Mouse (Mus musculus) heart, embryonic 10.5 days (tissue): ENCODE measurements around the gene Ly6g5c. TPM values are rescaled to one million over a fixed set of nuclear protein-coding genes. Genes with fewer than 3 reads are reported as not detected.

ENCODE experiments used
- DNase-seq: peaks from one replicate; pipeline ENCODE4 v3.0.0-alpha.2; 2017; ENCODE audit warnings: low spot score
- H3K27ac ChIP-seq: fragments of 300-500 bp; sonication (generic); 2 replicates; pipeline ENCODE4 v1.5.1; 2016; ENCODE audit warnings: mild to moderate bottlenecking
- H3K27me3 ChIP-seq: fragments of 300-500 bp; sonication (generic); 2 replicates; pipeline ENCODE4 v1.6.1; 2016; ENCODE audit warnings: mild to moderate bottlenecking; ENCODE audit not compliant: poor library complexity, insufficient read depth, severe bottlenecking
- H3K36me3 ChIP-seq: fragments of 300-500 bp; sonication (generic); 2 replicates; pipeline ENCODE4 v1.6.1; 2016; ENCODE audit warnings: mild to moderate bottlenecking, moderate library complexity
- H3K4me1 ChIP-seq: fragments of 300-500 bp; sonication (generic); 2 replicates; pipeline ENCODE4 v1.6.1; 2016; ENCODE audit warnings: mild to moderate bottlenecking
- H3K4me3 ChIP-seq: fragments of 300-500 bp; sonication (generic); 2 replicates; pipeline ENCODE4 v1.5.1; 2016; ENCODE audit warnings: mild to moderate bottlenecking, moderate library complexity
- H3K9me3 ChIP-seq: fragments of 300-500 bp; sonication (generic); 2 replicates; pipeline ENCODE4 v1.6.1; 2016; ENCODE audit warnings: mild to moderate bottlenecking, moderate library complexity
- WGBS: fragments of 180-500 bp; shearing (Covaris S2); methylation state at CpG from one replicate; pipeline ENCODE4 v1.1.7; 2016; 5-methylcytosine and 5-hydroxymethylcytosine counted together
- polyA plus RNA-seq: library from polyadenylated mRNA; unstranded; fragments of >200 nt; fragmentation: Nextera tagmentation; extraction: Ambion mirVana; gene quantifications from 2 replicates; pipeline ENCODE4 v1.2.1, GENCODE M21; 2016

Ly6g5c gene
- polyA plus RNA-seq, 1 experiment from 2014 or later: not detected

DNA sequence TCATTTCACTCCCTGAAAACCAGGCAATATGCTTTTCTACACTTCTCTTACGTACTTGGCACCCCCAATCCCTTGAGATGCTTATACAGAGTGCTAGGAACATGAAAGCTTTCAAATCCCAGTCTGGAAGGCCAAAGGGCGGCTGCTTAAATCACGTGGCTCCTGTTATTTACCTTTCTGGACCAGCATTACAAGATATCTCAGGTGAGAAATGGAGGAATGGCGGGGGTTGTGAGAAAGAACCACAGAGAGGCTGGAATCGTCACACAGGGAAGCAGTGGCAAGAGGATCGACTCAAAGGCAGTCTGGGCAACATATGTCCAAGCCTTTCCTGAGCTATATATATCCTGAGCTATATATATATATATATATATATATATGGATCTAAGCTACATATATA lies 17.5 kb downstream of the Ly6g5c start:
- Histone ChIP-seq H3K4me3 (peak overlapping the region; percentile 81), H3K9me3 (no peaks in the 10 kb centered on the region), H3K27me3 (no peaks in the 10 kb centered on the region), H3K27ac (peak overlapping the region; percentile 78; the same call in 1 of the 2 replicates), H3K36me3 (peaks cover 42% of the 10 kb centered on the region), H3K4me1 (peaks cover 45% of the 10 kb centered on the region)
- 25% methylated on average over 6 of the region's 6 CpGs for WGBS
- DNase-seq: no peak

GRCm38 (mm10) chr17:35126206-35126611 lies 18.1 kb downstream of the Ly6g5c start, which contains the start of gene D17H6S53E:
D17H6S53E (plus strand) TSS chr17:35126373.
- under 1% methylated on average over 36 of the region's 36 CpGs for WGBS
- H3K27me3 ChIP-seq: no peaks in the 10 kb centered on the region
- H3K9me3 ChIP-seq: no peaks in the 10 kb centered on the region
- peaks cover 47% of the 10 kb centered on the region for H3K36me3 ChIP-seq
- peak within 1 kb of the TSS; percentile 93 for H3K27ac ChIP-seq
- peak; percentile 90 for DNase-seq
- H3K4me1 ChIP-seq: peaks cover 45% of the 10 kb centered on the region
- peak within 1 kb of the TSS; percentile 81 for H3K4me3 ChIP-seq

DNA sequence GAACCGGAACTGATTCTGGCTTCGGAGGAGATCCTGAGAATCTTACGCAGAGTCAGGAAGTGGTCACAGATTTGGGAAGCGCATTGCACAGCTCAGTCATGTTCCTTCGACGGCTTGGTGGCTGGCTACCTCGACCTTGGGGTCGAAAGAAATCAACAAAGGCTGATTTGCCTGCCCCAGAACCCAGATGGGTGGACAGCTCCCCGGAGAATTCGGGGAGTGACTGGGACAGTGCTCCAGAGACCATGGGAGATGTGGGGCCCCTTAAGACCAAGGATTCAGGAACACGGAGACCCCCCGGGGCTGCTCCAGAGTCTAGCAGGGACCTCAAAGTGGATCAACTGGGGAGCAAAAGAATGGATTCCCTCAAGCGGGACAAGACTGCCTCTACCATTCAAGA lies 18.9 kb downstream of the Ly6g5c start:
- WGBS: 70% methylated on average over 13 of the region's 13 CpGs
- no peak for DNase-seq
- no peaks in the 10 kb centered on the region for H3K9me3 ChIP-seq
- H3K4me1 ChIP-seq: peaks cover 43% of the 10 kb centered on the region
- peaks cover 47% of the 10 kb centered on the region for H3K36me3 ChIP-seq
- H3K4me3 ChIP-seq: peak overlapping the region; percentile 81
- peak overlapping the region; percentile 93 for H3K27ac ChIP-seq
- H3K27me3 ChIP-seq: no peaks in the 10 kb centered on the region

GRCm38 (mm10) chr17:35128996-35129395 lies 20.9 kb downstream of the Ly6g5c start:
- WGBS: 65% methylated on average over 11 of the region's 11 CpGs
- H3K4me3 ChIP-seq: no peak overlapping the region
- peaks cover 36% of the 10 kb centered on the region for H3K4me1 ChIP-seq
- no peaks in the 10 kb centered on the region for H3K27me3 ChIP-seq
- DNase-seq: no peak
- peaks cover 38% of the 10 kb centered on the region for H3K36me3 ChIP-seq
- no peaks in the 10 kb centered on the region for H3K9me3 ChIP-seq
- no peak overlapping the region for H3K27ac ChIP-seq

DNA sequence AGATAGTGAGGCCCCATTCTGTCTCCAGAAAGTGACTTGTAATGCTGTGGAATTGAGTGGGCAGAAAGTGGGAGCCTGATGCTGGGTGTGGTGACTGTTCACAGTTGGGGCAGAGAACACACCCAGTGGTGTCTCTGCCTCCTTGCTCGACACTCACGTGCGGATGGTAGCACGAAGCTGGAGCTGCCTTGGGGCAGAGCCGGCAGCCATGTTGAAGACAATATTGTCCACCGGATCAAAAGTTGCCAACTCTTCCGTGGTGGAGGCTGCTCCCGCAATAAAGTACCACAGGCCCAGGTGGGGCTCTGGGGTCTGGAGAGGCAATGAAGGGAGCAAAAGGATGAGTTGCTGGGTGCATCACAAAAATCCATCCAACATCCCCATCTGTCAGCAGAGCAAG lies 23.0 kb downstream of the Ly6g5c start:
- H3K27ac ChIP-seq: no peak overlapping the region
- 86% methylated on average over 8 of the region's 8 CpGs for WGBS
- DNase-seq: no peak
- no peaks in the 10 kb centered on the region for H3K9me3 ChIP-seq
- H3K27me3 ChIP-seq: no peaks in the 10 kb centered on the region
- no peak overlapping the region for H3K4me3 ChIP-seq
- peaks cover 27% of the 10 kb centered on the region for H3K36me3 ChIP-seq
- H3K4me1 ChIP-seq: peaks cover 27% of the 10 kb centered on the region

DNA sequence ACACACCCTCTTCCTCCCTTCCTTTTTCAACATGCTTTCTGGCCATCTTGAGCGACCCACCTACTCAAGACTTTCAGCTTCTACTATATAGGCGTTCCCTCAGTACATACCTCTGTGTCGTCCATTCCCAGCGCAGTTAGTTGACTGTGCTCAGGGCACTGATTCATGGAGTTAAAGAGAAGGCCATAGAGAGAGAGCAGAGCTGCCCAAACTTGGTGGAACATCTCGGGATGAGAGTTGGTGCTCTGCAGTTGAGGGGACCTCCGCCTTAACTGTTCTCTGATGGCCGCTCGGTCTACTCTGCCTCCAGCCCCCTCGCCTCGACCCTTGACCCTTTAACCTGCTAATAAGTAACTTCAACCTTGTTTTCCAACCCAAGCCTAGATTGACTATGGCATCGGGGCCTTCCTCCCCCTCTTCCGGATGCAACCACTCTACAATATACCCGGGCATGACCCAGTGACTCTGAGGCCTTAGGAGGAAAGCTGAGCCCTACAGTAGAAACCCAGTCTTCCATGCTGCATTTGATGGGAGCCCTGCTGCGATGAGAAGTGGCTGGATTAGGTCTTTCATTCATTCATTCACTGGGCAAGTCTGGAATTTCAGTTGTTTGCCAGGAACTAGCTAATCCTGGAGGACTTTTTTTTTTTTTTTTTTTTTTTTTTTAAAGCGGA lies 23.6 kb downstream of the Ly6g5c start, which contains the start of gene Apom:
Gene Apom (minus strand): TSS at position 551 of the 674 bp plus-strand sequence.
- peaks cover 26% of the 10 kb centered on the region for H3K4me1 ChIP-seq
- H3K9me3 ChIP-seq: no peaks in the 10 kb centered on the region
- no peak for DNase-seq
- peaks cover 27% of the 10 kb centered on the region for H3K36me3 ChIP-seq
- 77% methylated on average over 15 of the region's 15 CpGs for WGBS
- no peaks in the 10 kb centered on the region for H3K27me3 ChIP-seq
- H3K27ac ChIP-seq: no peak within 1 kb of the TSS
- H3K4me3 ChIP-seq: no peak within 1 kb of the TSS

GRCm38 (mm10) chr17:35132174-35132560 lies 24.1 kb downstream of the Ly6g5c start:
- peaks cover 26% of the 10 kb centered on the region for H3K4me1 ChIP-seq
- no peak overlapping the region for H3K27ac ChIP-seq
- DNase-seq: no peak
- no peak overlapping the region for H3K4me3 ChIP-seq
- H3K27me3 ChIP-seq: no peaks in the 10 kb centered on the region
- 71% methylated on average over 3 of the region's 3 CpGs for WGBS
- no peaks in the 10 kb centered on the region for H3K9me3 ChIP-seq
- H3K36me3 ChIP-seq: peaks cover 27% of the 10 kb centered on the region

DNA sequence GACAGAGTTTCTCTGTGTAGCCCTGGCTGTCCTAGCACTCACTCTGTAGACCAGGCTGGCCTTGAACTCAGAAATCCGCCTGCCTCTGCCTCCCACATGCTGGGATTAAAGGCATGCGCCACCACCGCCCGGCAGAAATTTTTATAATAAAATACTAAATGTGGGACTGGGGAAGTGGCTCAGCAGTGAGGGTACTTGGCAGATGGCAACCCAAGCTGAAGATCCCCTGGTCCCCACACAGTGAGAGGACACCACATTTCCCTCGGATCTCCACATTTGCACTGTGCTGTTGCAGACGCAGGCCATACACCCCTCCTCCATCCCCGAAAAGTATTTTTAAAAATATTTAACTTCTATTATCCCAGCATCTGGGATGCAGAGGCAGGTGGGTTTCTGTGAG lies 25.4 kb downstream of the Ly6g5c start:
- H3K4me1 ChIP-seq: peaks cover 19% of the 10 kb centered on the region
- 88% methylated on average over 7 of the region's 7 CpGs for WGBS
- H3K4me3 ChIP-seq: no peak overlapping the region
- DNase-seq: no peak
- H3K27ac ChIP-seq: no peak overlapping the region
- no peaks in the 10 kb centered on the region for H3K27me3 ChIP-seq
- no peaks in the 10 kb centered on the region for H3K9me3 ChIP-seq
- peaks cover 26% of the 10 kb centered on the region for H3K36me3 ChIP-seq

DNA sequence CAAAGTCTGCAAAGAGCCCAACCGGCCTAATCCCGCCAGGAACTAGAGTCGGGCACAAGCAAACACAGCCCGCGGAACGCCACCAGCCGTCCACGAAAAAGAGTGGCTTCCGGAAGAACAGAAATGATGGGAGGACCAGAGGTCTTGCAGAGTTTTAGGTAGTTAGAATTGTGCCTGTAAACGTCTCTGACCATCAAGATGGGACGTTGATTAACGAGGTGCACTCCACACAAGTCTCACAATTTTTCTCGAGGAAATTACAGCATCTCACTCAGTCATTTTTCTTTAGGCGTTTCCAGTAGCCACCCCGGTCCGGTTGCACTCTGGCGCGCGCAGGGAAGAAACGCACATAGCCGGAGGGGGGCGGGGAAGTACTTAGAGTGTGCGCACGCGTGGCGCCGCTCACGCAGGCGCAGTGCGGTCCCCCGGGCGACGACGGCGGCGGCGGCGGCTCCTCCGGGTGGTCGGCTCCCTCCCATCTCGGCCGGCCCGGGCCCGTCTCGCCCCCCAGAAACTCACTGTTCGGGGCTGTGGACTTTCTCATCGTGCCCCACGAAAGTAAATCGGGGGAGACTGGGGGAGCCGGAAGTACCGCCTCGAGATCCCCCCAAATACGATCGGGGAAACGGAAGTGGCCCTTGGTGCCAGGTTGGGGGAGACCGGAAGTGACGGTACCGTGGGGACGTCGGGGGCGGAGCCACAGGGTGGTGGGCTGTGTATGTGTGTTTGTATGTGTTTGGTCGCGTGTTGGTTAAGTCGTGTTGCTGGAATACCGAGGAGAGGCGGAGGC lies 26.9 kb downstream of the Ly6g5c start, which contains the start of gene Bag6:
Gene Bag6 (plus strand): TSS at position 378 of the 790 bp plus-strand sequence.
- Histone ChIP-seq H3K4me1 (peaks cover 12% of the 10 kb centered on the region; the same call in 1 of the 2 replicates), H3K9me3 (no peaks in the 10 kb centered on the region), H3K27ac (peak within 1 kb of the TSS; percentile 99), H3K27me3 (no peaks in the 10 kb centered on the region), H3K4me3 (peak within 1 kb of the TSS; percentile 84), H3K36me3 (peaks cover 32% of the 10 kb centered on the region)
- peak; percentile 95 for DNase-seq
- under 1% methylated on average over 66 of the region's 66 CpGs for WGBS

DNA sequence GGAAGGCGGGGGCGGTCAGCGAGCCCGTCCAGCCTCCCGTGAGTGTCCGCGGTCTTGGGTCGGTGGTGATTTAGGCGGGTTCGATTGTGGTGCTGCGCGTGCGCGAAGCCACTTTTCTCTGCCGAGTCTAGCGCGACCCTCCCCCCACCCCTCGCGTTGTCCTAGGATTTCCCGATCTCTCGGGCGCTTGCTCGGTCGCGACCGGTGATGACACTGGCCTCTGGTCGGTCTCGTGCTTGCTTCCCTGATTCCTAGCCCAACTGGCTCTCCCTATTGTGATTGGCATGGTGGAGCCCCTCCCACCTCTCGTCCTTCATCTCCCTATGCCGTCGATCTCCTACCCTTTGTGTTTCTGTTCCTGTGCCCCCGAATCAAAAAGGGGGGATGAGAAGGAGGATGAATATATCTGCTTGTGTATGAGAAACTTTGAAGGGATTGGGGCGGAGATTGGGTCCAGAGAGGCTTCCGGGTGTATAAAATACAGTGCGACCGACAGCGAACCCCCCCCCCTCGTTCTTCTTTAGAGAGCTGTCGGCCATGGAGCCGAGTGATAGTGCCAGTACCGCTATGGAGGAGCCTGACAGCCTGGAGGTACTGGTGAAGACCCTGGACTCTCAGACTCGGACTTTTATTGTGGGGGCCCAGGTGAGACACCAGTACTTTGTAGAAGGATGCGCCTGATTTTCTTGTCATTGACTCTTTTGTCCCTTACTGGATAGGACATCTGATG lies 27.7 kb downstream of the Ly6g5c start:
- under 1% methylated on average over 42 of the region's 43 CpGs for WGBS
- H3K36me3 ChIP-seq: peaks cover 34% of the 10 kb centered on the region
- DNase-seq: no peak
- peaks cover 12% of the 10 kb centered on the region; the same call in 1 of the 2 replicates for H3K4me1 ChIP-seq
- peak overlapping the region; percentile 84 for H3K4me3 ChIP-seq
- H3K27ac ChIP-seq: peak overlapping the region; percentile 99
- no peaks in the 10 kb centered on the region for H3K9me3 ChIP-seq
- H3K27me3 ChIP-seq: no peaks in the 10 kb centered on the region

DNA sequence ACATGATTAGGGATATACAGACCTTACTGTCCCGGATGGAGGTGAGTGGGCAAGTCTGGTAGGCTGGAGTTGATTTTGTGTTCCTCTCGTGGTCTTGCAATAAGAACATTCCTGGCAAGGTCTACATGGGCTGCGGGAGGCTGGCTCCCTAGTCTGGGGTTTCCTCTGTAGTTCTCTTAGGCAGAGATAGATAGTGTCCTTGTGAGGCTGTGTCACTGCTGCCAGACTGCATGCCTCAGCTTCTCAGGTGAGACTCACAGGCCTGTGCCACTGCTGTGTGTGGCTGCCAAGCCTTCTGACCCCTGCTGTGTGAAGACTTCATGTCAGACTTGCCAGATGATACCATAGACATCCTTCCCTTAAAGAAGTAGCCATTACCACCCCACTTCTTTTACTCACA lies 31.2 kb downstream of the Ly6g5c start:
- peaks cover 65% of the 10 kb centered on the region for H3K36me3 ChIP-seq
- DNase-seq: no peak
- H3K4me3 ChIP-seq: no peak overlapping the region
- peaks cover 12% of the 10 kb centered on the region; the same call in 1 of the 2 replicates for H3K4me1 ChIP-seq
- H3K27me3 ChIP-seq: no peaks in the 10 kb centered on the region
- H3K9me3 ChIP-seq: no peaks in the 10 kb centered on the region
- 89% methylated on average over 3 of the region's 3 CpGs for WGBS
- H3K27ac ChIP-seq: no peak overlapping the region

- H3K9me3 ChIP-seq: no peaks in the 10 kb centered on the region
- peaks cover 78% of the 10 kb centered on the region for H3K36me3 ChIP-seq
- no peak for DNase-seq
- 71% methylated on average over 16 of the region's 16 CpGs for WGBS
- no peaks in the 10 kb centered on the region for H3K27me3 ChIP-seq
- H3K4me1 ChIP-seq: peaks cover 12% of the 10 kb centered on the region; the same call in 1 of the 2 replicates
- no peak overlapping the region for H3K27ac ChIP-seq
- H3K4me3 ChIP-seq: no peak overlapping the region
Observed at GRCm38 (mm10) chr17:35140490-35140996, 32.5 kb downstream of the Ly6g5c start.
